Mouse (Mus musculus) stomach, postnatal 0 days (tissue): ENCODE data around the gene Epha6. TPM values are rescaled to one million over a fixed set of nuclear protein-coding genes. Genes with fewer than 3 reads are reported as not detected.

ENCODE experiments used
- ATAC-seq: fragments of 200-750 bp; cut with Nextera tagmentation; 2 replicates; pipeline ENCODE4 v1.8.0; 2017; ENCODE audit not compliant: low FRiP score, low TSS enrichment
- DNase-seq: peaks from one replicate; pipeline ENCODE4 v3.0.0-alpha.2; 2016; ENCODE audit warnings: low spot score
- H3K27ac ChIP-seq: fragments of 300-500 bp; sonication (generic); replicated peaks from 2 replicates; pipeline ENCODE4 v1.5.1; 2014; ENCODE audit warnings: mild to moderate bottlenecking, control low read depth
- H3K27me3 ChIP-seq: fragments of 300-500 bp; sonication (generic); 2 replicates; pipeline ENCODE4 v1.6.1; 2014; ENCODE audit warnings: low read length; ENCODE audit not compliant: control insufficient read depth, insufficient read depth
- H3K36me3 ChIP-seq: fragments of 300-500 bp; sonication (generic); 2 replicates; pipeline ENCODE4 v1.6.1; 2014; ENCODE audit warnings: low read length, mixed read lengths; ENCODE audit not compliant: control insufficient read depth, insufficient read depth
- H3K4me1 ChIP-seq: fragments of 300-500 bp; sonication (generic); replicated peaks from 2 replicates; pipeline ENCODE4 v1.6.1; 2014; ENCODE audit warnings: antibody characterized with exemption; ENCODE audit not compliant: control insufficient read depth, insufficient read depth
- H3K4me2 ChIP-seq: fragments of 300-500 bp; sonication (generic); replicated peaks from 2 replicates; pipeline ENCODE4 v1.6.1; 2014; ENCODE audit warnings: low read depth, mild to moderate bottlenecking, control low read depth, moderate library complexity
- H3K4me3 ChIP-seq: fragments of 300-500 bp; sonication (generic); 2 replicates; pipeline ENCODE4 v1.5.1; 2014; ENCODE audit warnings: low read depth, low read length, control low read depth
- H3K9ac ChIP-seq: fragments of 300-500 bp; sonication (generic); 2 replicates; pipeline ENCODE4 v1.6.1; 2014; ENCODE audit warnings: mild to moderate bottlenecking, low read length, control low read depth, mixed read lengths
- H3K9me3 ChIP-seq: fragments of 300-500 bp; sonication (generic); 2 replicates; pipeline ENCODE4 v1.6.1; 2016; ENCODE audit warnings: low read length; ENCODE audit not compliant: control insufficient read depth
- CTCF ChIP-seq: IDR thresholded peaks from 2 replicates; pipeline ENCODE4 v1.5.1; 2016; ENCODE audit warnings: antibody characterized with exemption, low read depth, mild to moderate bottlenecking, moderate library complexity
- EP300 ChIP-seq: optimal IDR thresholded peaks from 2 replicates; pipeline ENCODE3; 2016; ENCODE audit warnings: antibody characterized with exemption
- WGBS: fragments of 180-500 bp; shearing (Covaris S2); extraction: QIAGEN DNeasy Blood & Tissue Kit; methylation state at CpG from one replicate; pipeline ENCODE4 v1.1.7; 2014; 5-methylcytosine and 5-hydroxymethylcytosine counted together
- polyA plus RNA-seq: library from polyadenylated mRNA; unstranded; fragments of >200 nt; fragmentation: Nextera tagmentation; extraction: Ambion mirVana; gene quantifications from 2 replicates; pipeline ENCODE4 v1.2.1, GENCODE M21; 2015

Gene Epha6
- polyA plus RNA-seq, 1 experiment from 2014 or later = 0.08 TPM

DNA sequence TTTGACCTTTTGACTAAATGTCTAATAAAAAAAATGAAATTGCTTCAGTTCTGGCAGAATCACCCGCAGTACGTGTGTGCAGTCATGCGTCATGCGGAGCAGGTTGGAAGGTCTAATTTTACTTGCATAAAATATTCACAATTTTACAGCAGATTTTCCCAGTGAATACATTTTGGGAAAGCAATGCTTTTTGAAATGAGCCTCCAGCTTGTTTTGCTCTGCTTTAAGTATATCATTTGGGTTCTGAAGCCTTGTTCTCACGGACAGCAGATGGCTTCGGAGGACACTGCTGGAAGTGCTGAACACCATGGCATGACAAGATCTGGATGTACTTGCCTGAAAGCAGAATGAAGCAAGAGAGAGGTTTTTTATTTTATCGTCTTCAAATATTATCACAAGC is 912.1 kb downstream of the Epha6 start:
- no peak overlapping the region for H3K4me2 ChIP-seq
- no peaks in the 10 kb centered on the region for H3K36me3 ChIP-seq
- H3K27ac ChIP-seq = no peak overlapping the region
- ATAC-seq = no peak
- no peaks in the 10 kb centered on the region for H3K4me1 ChIP-seq
- no peak for DNase-seq
- TF ChIP-seq EP300 = no peak
- no peak for TF ChIP-seq CTCF
- 88% methylated on average over 7 of the region's 7 CpGs for WGBS
- no peak overlapping the region for H3K9ac ChIP-seq
- H3K9me3 ChIP-seq = no peaks in the 10 kb centered on the region
- H3K27me3 ChIP-seq = no peaks in the 10 kb centered on the region
- no peak overlapping the region for H3K4me3 ChIP-seq

DNA sequence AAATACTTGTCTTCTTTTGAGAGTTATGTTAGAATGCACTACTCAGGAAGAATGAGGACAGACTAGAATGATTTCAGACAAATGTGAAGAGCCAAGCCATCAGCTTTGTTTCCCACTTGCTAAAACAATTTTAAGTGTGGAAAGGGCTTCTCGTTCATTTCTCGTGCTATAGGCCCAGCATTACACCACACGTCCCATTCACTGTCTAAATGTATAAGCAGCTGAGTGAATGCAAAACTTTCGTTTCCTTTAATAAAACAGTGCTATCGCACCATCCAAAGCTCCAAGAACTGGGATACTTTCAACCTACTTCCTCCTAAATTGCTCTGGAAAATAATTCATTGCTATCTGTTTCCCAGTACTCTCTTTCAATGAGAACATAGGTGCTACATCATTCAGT is 916.2 kb downstream of the Epha6 start:
- Histone ChIP-seq H3K4me3 (no peak overlapping the region), H3K4me1 (no peaks in the 10 kb centered on the region), H3K27ac (no peak overlapping the region), H3K9ac (no peak overlapping the region), H3K36me3 (no peaks in the 10 kb centered on the region), H3K9me3 (no peaks in the 10 kb centered on the region), H3K27me3 (no peaks in the 10 kb centered on the region), H3K4me2 (no peak overlapping the region)
- no peak for ATAC-seq
- TF ChIP-seq EP300 (no peak), CTCF (no peak)
- WGBS = 89% methylated on average over 5 of the region's 5 CpGs
- DNase-seq = no peak

DNA sequence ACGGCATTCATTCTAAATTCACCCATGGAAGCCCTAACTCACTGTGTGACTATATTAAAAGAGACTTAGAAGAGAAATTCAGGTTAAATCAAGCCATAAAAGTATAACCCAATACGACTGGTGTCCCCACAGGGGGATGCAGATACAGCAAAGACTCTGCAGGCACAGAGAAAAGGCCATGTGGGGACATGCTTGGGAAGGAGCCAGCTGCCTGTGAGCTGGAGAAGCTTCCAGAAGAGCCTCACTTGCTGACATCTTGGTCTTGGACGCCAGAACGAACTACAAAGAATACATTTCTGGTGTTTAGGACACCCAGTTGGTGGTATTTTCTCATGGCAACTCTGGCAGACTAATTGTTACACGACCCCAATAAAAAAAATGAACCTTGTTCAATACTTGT is 920.2 kb downstream of the Epha6 start:
- no peak overlapping the region for H3K9ac ChIP-seq
- no peak for TF ChIP-seq CTCF
- no peak for TF ChIP-seq EP300
- H3K9me3 ChIP-seq = no peaks in the 10 kb centered on the region
- H3K27me3 ChIP-seq = no peaks in the 10 kb centered on the region
- no peak overlapping the region for H3K4me2 ChIP-seq
- H3K36me3 ChIP-seq = no peaks in the 10 kb centered on the region
- ATAC-seq (no peak), DNase-seq (no peak)
- no peaks in the 10 kb centered on the region for H3K4me1 ChIP-seq
- H3K4me3 ChIP-seq = no peak overlapping the region
- 68% methylated on average over 5 of the region's 5 CpGs for WGBS
- no peak overlapping the region for H3K27ac ChIP-seq

DNA sequence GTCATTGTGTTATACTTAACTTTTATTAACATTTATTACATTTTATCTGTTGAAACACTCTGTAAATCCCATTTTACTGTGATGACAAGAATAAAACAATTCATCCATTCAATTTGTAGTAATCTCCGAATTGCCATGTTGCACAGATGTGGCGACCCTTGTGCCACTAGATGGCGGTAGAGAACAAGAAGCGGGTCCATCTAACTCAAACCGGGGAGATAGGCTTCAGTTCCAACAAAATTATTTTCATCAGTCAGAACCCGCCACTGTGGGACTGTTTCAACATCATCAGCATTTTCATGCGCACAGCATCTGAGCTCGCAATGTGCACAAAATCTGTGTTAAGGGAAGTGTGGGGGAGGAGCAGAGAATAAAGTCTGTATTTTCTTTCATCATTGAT is 921.9 kb downstream of the Epha6 start:
- no peak overlapping the region for H3K27ac ChIP-seq
- TF ChIP-seq CTCF (peak; percentile 96), EP300 (no peak)
- no peak overlapping the region for H3K4me3 ChIP-seq
- H3K9ac ChIP-seq = no peak overlapping the region
- no peaks in the 10 kb centered on the region for H3K4me1 ChIP-seq
- peak; percentile 71 for DNase-seq
- no peaks in the 10 kb centered on the region for H3K27me3 ChIP-seq
- no peaks in the 10 kb centered on the region for H3K36me3 ChIP-seq
- no peak overlapping the region for H3K4me2 ChIP-seq
- peak; percentile 73 for ATAC-seq
- no peaks in the 10 kb centered on the region for H3K9me3 ChIP-seq
- WGBS = 2% methylated on average over 8 of the region's 8 CpGs

DNA sequence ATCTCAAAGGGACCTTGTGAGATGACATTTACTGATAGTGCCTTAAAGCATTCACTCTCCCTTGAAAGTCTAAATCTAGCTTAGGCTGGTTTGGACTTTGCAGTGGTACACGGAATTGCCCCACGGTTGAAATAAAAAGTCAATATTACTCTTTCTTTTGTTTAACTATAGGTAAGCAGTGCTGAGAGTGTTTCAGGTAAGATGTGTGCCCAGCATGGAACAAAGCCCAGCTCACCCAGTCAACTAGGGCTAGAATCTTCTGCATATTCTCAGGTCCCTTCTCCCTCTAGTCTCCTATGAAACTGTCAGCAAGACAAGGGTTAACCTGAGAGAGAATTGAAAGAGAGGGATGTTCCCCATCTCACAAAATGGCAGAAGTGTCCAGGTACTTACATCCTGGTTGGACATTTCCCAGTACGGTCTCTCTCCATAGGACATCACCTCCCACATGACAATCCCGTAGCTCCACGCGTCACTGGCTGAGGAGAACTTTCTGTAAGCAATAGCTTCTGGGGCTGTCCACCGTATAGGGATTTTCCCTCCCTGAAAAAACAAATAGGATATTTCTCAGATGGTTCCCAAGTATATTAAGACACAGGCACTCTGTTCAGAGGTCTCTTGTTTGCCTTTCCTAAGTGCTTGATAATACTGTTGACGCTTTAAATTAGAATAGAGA is 923.0 kb downstream of the Epha6 start:
- H3K4me2 ChIP-seq = no peak overlapping the region
- DNase-seq (no peak), ATAC-seq (peak; percentile 57; the same call in 1 of the 2 replicates)
- no peak for TF ChIP-seq CTCF
- TF ChIP-seq EP300 = no peak
- 60% methylated on average over 8 of the region's 8 CpGs for WGBS
- H3K4me1 ChIP-seq = no peaks in the 10 kb centered on the region
- no peak overlapping the region for H3K4me3 ChIP-seq
- H3K27me3 ChIP-seq = no peaks in the 10 kb centered on the region
- no peak overlapping the region for H3K27ac ChIP-seq
- H3K9me3 ChIP-seq = no peaks in the 10 kb centered on the region
- H3K9ac ChIP-seq = no peak overlapping the region
- H3K36me3 ChIP-seq = no peaks in the 10 kb centered on the region

GRCm38 (mm10) chr16:59666938-59667337 is 938.4 kb downstream of the Epha6 start:
- H3K4me3 ChIP-seq = no peak overlapping the region
- ATAC-seq (no peak), DNase-seq (no peak)
- H3K9me3 ChIP-seq = no peaks in the 10 kb centered on the region
- no peaks in the 10 kb centered on the region for H3K4me1 ChIP-seq
- no peak overlapping the region for H3K27ac ChIP-seq
- H3K27me3 ChIP-seq = no peaks in the 10 kb centered on the region
- H3K4me2 ChIP-seq = no peak overlapping the region
- no peaks in the 10 kb centered on the region for H3K36me3 ChIP-seq
- no peak overlapping the region for H3K9ac ChIP-seq
- WGBS = 84% methylated on average over 2 of the region's 2 CpGs
- TF ChIP-seq CTCF (peak; percentile 17; the same call in 1 of the 2 replicates), EP300 (no peak)
